Mouse (Mus musculus): ENCODE measurements around the gene Slc25a39. TPM values are rescaled to one million over a fixed set of nuclear protein-coding genes. Genes with fewer than 3 reads are reported as not detected.

Slc25a39 gene
- polyA plus RNA-seq, 1 experiment from 2014 or later, result 145 TPM

GRCm38 (mm10) chr11:102425555-102426316, 18.0 kb upstream of the Slc25a39 start:
- Histone ChIP-seq H3K4me3 (ENCODE audit: low read depth, low read length) (no peak overlapping the region), H3K9ac (ENCODE audit: low read length) (no peak overlapping the region), H3K27ac (ENCODE audit: low read depth, low read length) (no peak overlapping the region), H3K9me3 (replicated peaks; ENCODE audit: control insufficient read depth, low read length) (no peaks in the 10 kb centered on the region), H3K4me2 (ENCODE audit: low read length) (no peak overlapping the region), H3K36me3 (ENCODE audit: control insufficient read depth, insufficient read depth, low read length) (no peaks in the 10 kb centered on the region), H3K27me3 (replicated peaks; ENCODE audit: control insufficient read depth, insufficient read depth, low read length) (no peaks in the 10 kb centered on the region), H3K4me1 (ENCODE audit: control insufficient read depth, insufficient read depth, low read length) (0 out of 2 replicates have a peak, but pooled peaks cover 3% of the 10 kb centered on the region)
- no peak for DNase-seq (ENCODE audit: low spot score)
- WGBS, result 86% methylated on average over 8 of the region's 8 CpGs
- no peak for ATAC-seq

GRCm38 (mm10) chr11:102424666-102425065, 16.9 kb upstream of the Slc25a39 start:
- Histone ChIP-seq H3K36me3 (ENCODE audit: control insufficient read depth, insufficient read depth, low read length) (no peaks in the 10 kb centered on the region), H3K27me3 (replicated peaks; ENCODE audit: control insufficient read depth, insufficient read depth, low read length) (no peaks in the 10 kb centered on the region), H3K9ac (ENCODE audit: low read length) (no peak overlapping the region), H3K27ac (ENCODE audit: low read depth, low read length) (no peak overlapping the region), H3K4me2 (ENCODE audit: low read length) (no peak overlapping the region), H3K4me3 (ENCODE audit: low read depth, low read length) (no peak overlapping the region), H3K9me3 (replicated peaks; ENCODE audit: control insufficient read depth, low read length) (no peaks in the 10 kb centered on the region), H3K4me1 (ENCODE audit: control insufficient read depth, insufficient read depth, low read length) (no peaks in the 10 kb centered on the region)
- ATAC-seq, result no peak
- no peak for DNase-seq (ENCODE audit: low spot score)
- WGBS, result 77% methylated on average over 6 of the region's 6 CpGs

- Histone ChIP-seq H3K36me3 (ENCODE audit: control insufficient read depth, insufficient read depth, low read length) (no peaks in the 10 kb centered on the region), H3K4me1 (ENCODE audit: control insufficient read depth, insufficient read depth, low read length) (no peaks in the 10 kb centered on the region), H3K27me3 (replicated peaks; ENCODE audit: control insufficient read depth, insufficient read depth, low read length) (no peaks in the 10 kb centered on the region), H3K27ac (ENCODE audit: low read depth, low read length) (no peak overlapping the region), H3K4me2 (ENCODE audit: low read length) (no peak overlapping the region), H3K9ac (ENCODE audit: low read length) (no peak overlapping the region), H3K9me3 (replicated peaks; ENCODE audit: control insufficient read depth, low read length) (no peaks in the 10 kb centered on the region), H3K4me3 (ENCODE audit: low read depth, low read length) (no peak overlapping the region)
- 67% methylated on average over 8 of the region's 8 CpGs for WGBS
- ATAC-seq (no peak), DNase-seq (ENCODE audit: low spot score) (no peak)
Observed at GRCm38 (mm10) chr11:102421559-102421958, 13.8 kb upstream of the Slc25a39 start.

DNA sequence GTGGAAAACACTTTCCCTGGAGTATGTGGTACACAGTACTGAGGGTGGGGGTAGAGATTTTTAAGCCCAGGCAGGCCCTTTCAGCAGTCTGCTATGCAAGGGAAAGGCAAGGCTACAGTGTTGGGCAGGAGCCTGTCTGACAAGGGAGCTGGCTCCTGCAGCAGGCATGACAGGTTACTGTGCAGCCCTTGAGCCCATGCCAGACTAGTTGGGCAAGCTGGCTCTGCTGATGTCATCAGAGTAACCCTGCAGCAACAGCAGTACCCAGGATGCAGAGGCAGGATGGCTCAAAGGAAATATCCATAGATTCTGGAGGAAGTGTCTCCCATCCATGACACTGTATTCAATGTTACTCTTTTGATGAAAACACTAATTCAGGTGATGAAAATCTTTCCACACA, 11.1 kb upstream of the Slc25a39 start:
- H3K4me2 ChIP-seq (ENCODE audit: low read length), result no peak overlapping the region
- no peak for ATAC-seq
- H3K4me1 ChIP-seq (ENCODE audit: control insufficient read depth, insufficient read depth, low read length), result no peaks in the 10 kb centered on the region
- H3K9ac ChIP-seq (ENCODE audit: low read length), result no peak overlapping the region
- no peaks in the 10 kb centered on the region for H3K36me3 ChIP-seq (ENCODE audit: control insufficient read depth, insufficient read depth, low read length)
- H3K9me3 ChIP-seq (replicated peaks; ENCODE audit: control insufficient read depth, low read length), result no peaks in the 10 kb centered on the region
- no peak overlapping the region for H3K4me3 ChIP-seq (ENCODE audit: low read depth, low read length)
- H3K27ac ChIP-seq (ENCODE audit: low read depth, low read length), result no peak overlapping the region
- H3K27me3 ChIP-seq (replicated peaks; ENCODE audit: control insufficient read depth, insufficient read depth, low read length), result no peaks in the 10 kb centered on the region
- no peak for DNase-seq (ENCODE audit: low spot score)

DNA sequence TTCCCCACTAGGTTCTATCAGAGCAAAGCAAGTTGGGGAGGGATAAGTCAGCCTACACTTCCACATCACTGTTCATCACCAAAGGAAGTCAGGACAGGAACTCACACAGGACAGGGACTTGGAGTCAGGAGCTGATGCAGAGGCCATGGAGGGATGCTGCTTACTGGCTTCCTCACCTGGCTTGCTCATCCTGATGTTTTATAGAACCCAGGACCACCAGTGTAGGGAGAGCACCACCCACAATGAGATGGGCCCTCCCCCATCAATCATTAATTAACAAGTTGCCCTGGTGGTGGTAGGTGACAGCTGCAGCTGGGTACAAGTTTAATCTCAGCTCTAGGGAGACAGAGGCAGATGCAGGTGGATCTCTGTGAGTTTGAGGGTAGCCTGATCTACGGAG, 9.4 kb upstream of the Slc25a39 start:
- 79% methylated on average over 1 of the region's 1 CpGs for WGBS
- no peaks in the 10 kb centered on the region for H3K36me3 ChIP-seq (ENCODE audit: control insufficient read depth, insufficient read depth, low read length)
- no peak overlapping the region for H3K4me2 ChIP-seq (ENCODE audit: low read length)
- DNase-seq (ENCODE audit: low spot score), result no peak
- no peaks in the 10 kb centered on the region for H3K27me3 ChIP-seq (replicated peaks; ENCODE audit: control insufficient read depth, insufficient read depth, low read length)
- H3K27ac ChIP-seq (ENCODE audit: low read depth, low read length), result no peak overlapping the region
- H3K4me1 ChIP-seq (ENCODE audit: control insufficient read depth, insufficient read depth, low read length), result no peaks in the 10 kb centered on the region
- ATAC-seq, result no peak
- H3K9me3 ChIP-seq (replicated peaks; ENCODE audit: control insufficient read depth, low read length), result no peaks in the 10 kb centered on the region
- no peak overlapping the region for H3K4me3 ChIP-seq (ENCODE audit: low read depth, low read length)
- H3K9ac ChIP-seq (ENCODE audit: low read length), result no peak overlapping the region

DNA sequence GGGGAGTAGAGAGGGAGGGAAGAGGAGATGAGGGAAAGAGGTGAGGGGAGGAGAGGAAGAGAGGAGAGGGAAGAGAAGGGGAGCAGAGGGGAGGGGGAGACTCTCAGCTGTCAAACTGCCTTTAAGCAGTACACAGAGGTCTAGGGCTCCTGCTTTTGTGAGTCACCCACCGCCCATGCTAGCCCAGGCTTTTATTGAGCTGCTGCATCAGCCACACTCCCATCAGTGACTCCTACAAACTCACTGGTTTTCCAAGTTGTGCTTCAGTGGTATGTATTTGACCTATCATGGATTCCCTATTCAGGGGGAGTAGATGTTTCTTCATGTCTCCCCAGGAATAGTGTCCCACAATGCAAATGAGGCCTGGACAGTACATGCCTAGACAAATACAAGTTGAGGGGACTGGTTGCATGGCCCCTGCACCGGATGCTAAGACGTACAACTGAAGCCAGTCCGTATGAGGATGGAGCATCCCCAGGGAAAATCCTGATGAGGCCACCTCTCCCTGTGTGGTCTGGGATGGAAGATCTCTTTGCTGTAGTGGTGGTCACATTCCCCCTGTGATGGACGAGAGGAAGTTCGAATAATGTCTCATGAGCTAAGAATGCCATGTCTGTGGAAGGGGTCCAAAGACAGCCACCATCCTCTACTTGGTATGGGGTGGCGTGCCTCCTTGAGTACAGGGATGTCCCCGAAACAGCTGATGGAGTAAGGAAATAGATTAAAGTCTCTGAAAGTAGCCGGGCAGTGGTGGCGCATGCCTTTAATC, 7.5 kb upstream of the Slc25a39 start:
- Histone ChIP-seq H3K4me3 (ENCODE audit: low read depth, low read length) (no peak overlapping the region), H3K36me3 (ENCODE audit: control insufficient read depth, insufficient read depth, low read length) (no peaks in the 10 kb centered on the region), H3K27ac (ENCODE audit: low read depth, low read length) (no peak overlapping the region), H3K9ac (ENCODE audit: low read length) (no peak overlapping the region), H3K4me2 (ENCODE audit: low read length) (no peak overlapping the region), H3K4me1 (ENCODE audit: control insufficient read depth, insufficient read depth, low read length) (no peaks in the 10 kb centered on the region), H3K9me3 (replicated peaks; ENCODE audit: control insufficient read depth, low read length) (no peaks in the 10 kb centered on the region), H3K27me3 (replicated peaks; ENCODE audit: control insufficient read depth, insufficient read depth, low read length) (no peaks in the 10 kb centered on the region)
- no peak for DNase-seq (ENCODE audit: low spot score)
- WGBS, result 74% methylated on average over 10 of the region's 10 CpGs
- no peak for ATAC-seq

- H3K4me3 ChIP-seq (ENCODE audit: low read depth, low read length), result no peak overlapping the region
- peaks cover 1% of the 10 kb centered on the region; the same call in 1 of the 2 replicates for H3K4me1 ChIP-seq (ENCODE audit: control insufficient read depth, insufficient read depth, low read length)
- H3K9me3 ChIP-seq (replicated peaks; ENCODE audit: control insufficient read depth, low read length), result no peaks in the 10 kb centered on the region
- no peak overlapping the region for H3K27ac ChIP-seq (ENCODE audit: low read depth, low read length)
- no peak overlapping the region for H3K4me2 ChIP-seq (ENCODE audit: low read length)
- H3K36me3 ChIP-seq (ENCODE audit: control insufficient read depth, insufficient read depth, low read length), result no peaks in the 10 kb centered on the region
- no peak for DNase-seq (ENCODE audit: low spot score)
- H3K9ac ChIP-seq (ENCODE audit: low read length), result no peak overlapping the region
- no peaks in the 10 kb centered on the region for H3K27me3 ChIP-seq (replicated peaks; ENCODE audit: control insufficient read depth, insufficient read depth, low read length)
- no peak for ATAC-seq
- WGBS, result 73% methylated on average over 8 of the region's 8 CpGs
Observed at GRCm38 (mm10) chr11:102413059-102413458, 5.3 kb upstream of the Slc25a39 start.

- DNase-seq (ENCODE audit: low spot score), result peak; percentile 96
- no peaks in the 10 kb centered on the region for H3K9me3 ChIP-seq (replicated peaks; ENCODE audit: control insufficient read depth, low read length)
- no peak overlapping the region for H3K9ac ChIP-seq (ENCODE audit: low read length)
- ATAC-seq, result peak; percentile 25; the same call in 1 of the 2 replicates
- 7% methylated on average over 11 of the region's 11 CpGs for WGBS
- no peak overlapping the region for H3K4me3 ChIP-seq (ENCODE audit: low read depth, low read length)
- H3K4me2 ChIP-seq (ENCODE audit: low read length), result no peak overlapping the region
- H3K27me3 ChIP-seq (replicated peaks; ENCODE audit: control insufficient read depth, insufficient read depth, low read length), result no peaks in the 10 kb centered on the region
- H3K36me3 ChIP-seq (ENCODE audit: control insufficient read depth, insufficient read depth, low read length), result no peaks in the 10 kb centered on the region
- H3K27ac ChIP-seq (ENCODE audit: low read depth, low read length), result no peak overlapping the region
- peaks cover 7% of the 10 kb centered on the region for H3K4me1 ChIP-seq (ENCODE audit: control insufficient read depth, insufficient read depth, low read length)
Observed at GRCm38 (mm10) chr11:102411704-102412103, 4.0 kb upstream of the Slc25a39 start.

- no peak overlapping the region for H3K4me2 ChIP-seq (ENCODE audit: low read length)
- H3K27me3 ChIP-seq (replicated peaks; ENCODE audit: control insufficient read depth, insufficient read depth, low read length), result no peaks in the 10 kb centered on the region
- no peak overlapping the region for H3K27ac ChIP-seq (ENCODE audit: low read depth, low read length)
- H3K4me1 ChIP-seq (ENCODE audit: control insufficient read depth, insufficient read depth, low read length), result peaks cover 13% of the 10 kb centered on the region
- H3K9me3 ChIP-seq (replicated peaks; ENCODE audit: control insufficient read depth, low read length), result no peaks in the 10 kb centered on the region
- no peak for DNase-seq (ENCODE audit: low spot score)
- H3K36me3 ChIP-seq (ENCODE audit: control insufficient read depth, insufficient read depth, low read length), result no peaks in the 10 kb centered on the region
- ATAC-seq, result no peak
- WGBS, result 91% methylated on average over 3 of the region's 3 CpGs
- no peak overlapping the region for H3K4me3 ChIP-seq (ENCODE audit: low read depth, low read length)
- H3K9ac ChIP-seq (ENCODE audit: low read length), result no peak overlapping the region
Observed at GRCm38 (mm10) chr11:102411061-102411460, 3.3 kb upstream of the Slc25a39 start.

Measured in forebrain, embryonic 14.5 days (tissue).